Mouse (Mus musculus): ENCODE data around the gene Cbfa2t2.

GRCm38 (mm10) chr2:154510141-154510540 lies 73.9 kb downstream of the Cbfa2t2 start:
- TF ChIP-seq CTCF (IDR thresholded peaks at IDR 0.05; ENCODE audit: control insufficient read depth, insufficient read depth, insufficient replicate concordance, low read depth, low read length) (no peak), POLR2A (IDR thresholded peaks at IDR 0.05; ENCODE audit: control insufficient read depth, low read depth, low read length) (no peak)

Data from testis, adult 2 months (tissue).